Mouse (Mus musculus): ENCODE data around the gene Gas6.

DNA sequence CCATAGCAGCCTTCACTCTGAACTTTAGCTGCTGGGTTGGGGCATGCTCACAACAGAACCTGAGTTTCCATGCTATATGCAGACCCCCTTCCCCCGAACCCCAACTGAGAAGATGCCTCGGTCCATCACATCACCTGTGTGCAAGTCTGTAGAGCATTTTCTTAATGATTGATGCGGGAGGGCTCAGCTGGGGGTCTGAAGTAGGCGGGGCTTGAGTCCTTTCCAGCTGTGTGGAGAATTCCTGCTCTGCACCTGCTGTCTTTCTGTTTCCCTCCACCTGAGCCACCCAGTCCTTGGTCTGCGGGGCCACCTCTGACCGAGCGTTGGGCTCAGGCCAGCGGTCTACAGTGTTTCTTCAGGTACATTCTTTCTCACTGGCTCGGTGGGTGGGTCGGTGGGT lies 59.4 kb downstream of the Gas6 start, which contains the start of gene Tmem255b:
- TF ChIP-seq POLR2A (IDR thresholded peaks at IDR 0.05; ENCODE audit: control insufficient read depth in 1 of 2, insufficient read depth in 1 of 2, low read depth in 1 of 2, low read length in 2 of 2, poor library complexity in 1 of 2) = no peak
- no peak for TF ChIP-seq CHD2 (IDR thresholded peaks at IDR 0.05; ENCODE audit: low read length)
- no peak for TF ChIP-seq USF1 (IDR thresholded peaks at IDR 0.05; ENCODE audit: low read depth, low read length)

All from MEL (cell line).